Mouse (Mus musculus): ENCODE measurements around the gene Gm11992.

Gene Gm11992

DNA sequence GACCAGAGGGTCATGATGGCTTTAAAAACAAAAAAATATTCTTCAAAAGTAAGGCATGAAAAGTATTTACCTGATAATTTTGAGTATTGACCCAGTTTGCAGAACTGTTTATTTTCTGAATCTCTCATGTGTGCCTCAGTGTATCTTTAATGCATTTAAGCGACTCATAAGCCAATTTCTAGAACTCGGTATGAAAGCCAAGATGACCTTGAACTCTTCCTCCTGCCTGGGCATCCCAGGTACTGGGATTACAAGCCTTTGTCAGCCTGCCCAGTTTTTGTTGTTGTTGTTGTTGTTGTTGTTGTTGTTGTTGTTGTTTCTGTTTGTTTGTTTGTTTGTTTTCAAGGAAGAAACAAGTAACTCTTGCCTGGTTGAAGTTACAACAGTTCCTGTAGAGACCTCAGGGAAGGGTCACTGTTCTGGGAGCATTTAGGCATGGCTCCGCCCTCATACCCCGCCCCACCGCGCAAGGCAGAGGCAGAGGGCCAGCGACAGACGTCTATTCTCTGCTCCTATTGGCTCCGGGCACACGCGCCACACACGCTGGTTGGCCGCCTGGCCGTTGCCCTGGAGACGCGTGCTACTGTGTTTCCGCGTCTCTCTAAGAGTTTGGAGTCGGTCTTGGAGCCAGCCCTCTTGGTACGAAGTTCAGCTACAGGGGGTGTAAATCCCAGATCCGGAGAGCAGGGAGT is at the start of gene Gm11992:
TSS of gene Gm11992 (plus strand) at position 584 of the 692 bp plus-strand sequence.
- DNase-seq (ENCODE audit: low spot score): peak; percentile 89

DNA sequence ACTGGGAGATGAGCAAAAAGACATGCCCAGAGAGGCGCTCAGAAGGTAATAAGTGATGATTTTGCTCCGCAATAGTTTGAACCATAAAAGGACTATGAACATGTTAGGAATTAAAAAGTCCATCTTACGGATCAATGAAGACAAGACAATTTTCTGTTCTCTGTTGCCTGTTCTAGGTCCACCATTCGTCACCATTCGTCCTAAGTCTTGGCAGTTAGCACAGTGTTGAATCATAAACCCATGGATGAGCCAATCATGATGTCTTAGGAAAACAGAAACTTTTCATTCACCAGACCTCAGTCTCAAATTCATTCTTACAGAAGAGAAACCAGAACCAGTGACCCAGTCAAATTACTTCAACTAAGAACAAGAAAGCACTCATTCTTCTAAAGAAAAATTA is 39.6 kb upstream of the Gm11992 start:
- no peak for DNase-seq (ENCODE audit: low spot score)

DNA sequence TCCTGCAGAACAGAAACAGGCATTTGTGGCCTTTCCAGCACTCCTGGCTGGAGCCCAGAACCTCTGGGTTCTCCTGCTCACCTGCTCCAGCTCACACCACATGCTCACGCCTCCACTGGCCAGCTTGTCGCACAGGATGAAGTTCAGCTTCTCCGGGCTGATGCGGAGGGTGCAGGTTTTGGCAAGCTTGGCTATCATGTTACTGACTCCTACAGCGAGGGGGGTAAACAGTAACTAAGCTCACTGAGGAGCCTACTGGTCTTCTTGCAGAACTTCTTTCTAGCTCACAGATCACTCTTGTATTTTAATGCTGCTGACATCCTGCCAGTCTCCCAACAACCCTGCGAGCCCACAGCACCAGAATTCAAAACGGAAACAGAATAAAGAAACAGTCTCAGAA is 38.0 kb upstream of the Gm11992 start:
- peak; percentile 57 for DNase-seq (ENCODE audit: low spot score)

DNA sequence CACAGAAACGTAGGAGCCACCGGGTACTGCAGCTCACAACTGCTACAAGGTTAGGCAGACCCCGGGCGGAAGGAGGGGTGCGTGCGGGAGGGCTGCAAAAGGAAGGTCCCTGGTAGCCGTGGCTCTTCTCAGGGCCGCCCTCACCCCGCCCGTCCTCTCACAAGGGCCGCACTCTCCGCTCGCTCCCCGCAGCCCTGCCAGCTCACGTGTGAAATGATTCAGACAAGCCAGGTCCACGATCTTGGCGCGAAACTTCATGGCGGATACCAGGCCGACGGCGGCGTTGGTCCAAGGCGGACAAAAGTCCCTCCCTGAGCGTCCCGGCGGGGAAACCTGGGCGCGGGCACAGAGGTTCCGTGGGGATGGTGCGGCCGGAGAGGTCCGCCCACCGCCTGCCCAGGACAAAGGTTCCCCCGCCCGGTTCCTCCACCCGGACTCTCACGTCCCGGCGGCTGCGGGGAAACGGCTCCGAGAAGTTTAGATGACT is 37.5 kb upstream of the Gm11992 start, which contains the start of gene Hus1:
TSS of gene Hus1 (minus strand) at position 339 of the 487 bp plus-strand sequence.
- peak; percentile 90 for DNase-seq (ENCODE audit: low spot score)

DNA sequence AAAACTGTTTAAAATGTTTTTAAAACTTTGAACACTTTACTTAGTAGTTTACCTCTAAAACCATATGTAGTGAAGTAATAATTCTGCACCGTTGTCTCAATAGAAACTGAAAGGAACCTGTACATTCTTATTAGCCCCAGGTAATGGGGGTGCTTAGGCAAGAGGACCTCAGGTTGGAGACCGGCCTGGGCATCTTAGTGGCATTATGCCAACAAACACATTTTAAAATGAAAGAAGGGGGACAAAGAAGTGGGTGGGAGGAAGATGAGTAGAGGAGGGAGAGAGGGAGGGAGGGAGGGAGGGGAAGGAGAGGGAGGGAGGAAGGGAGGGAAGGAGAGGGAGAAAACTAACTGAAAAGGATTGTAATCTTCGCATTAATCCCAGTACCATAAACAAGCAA is 37.0 kb upstream of the Gm11992 start:
- no peak for DNase-seq (ENCODE audit: low spot score)

DNA sequence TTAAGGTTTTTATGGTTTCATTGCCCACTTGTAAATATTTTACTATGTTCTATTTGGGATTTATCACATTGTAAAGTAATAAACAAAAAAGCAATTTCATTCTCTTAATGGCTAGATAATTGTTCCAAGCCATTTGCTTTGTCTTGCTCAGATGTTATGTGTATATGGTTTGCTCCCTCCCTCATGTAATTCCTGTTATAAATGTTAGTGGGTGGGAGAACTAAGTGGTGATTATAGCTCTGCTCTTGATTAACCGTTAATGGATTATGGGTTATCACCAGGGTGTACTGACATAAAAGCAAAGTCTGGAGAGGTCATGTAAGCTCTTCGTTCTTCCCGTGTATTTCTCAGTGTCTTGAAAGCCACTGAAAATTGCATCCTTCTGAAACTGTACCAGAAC is 33.7 kb upstream of the Gm11992 start:
- no peak for DNase-seq (ENCODE audit: low spot score)

DNA sequence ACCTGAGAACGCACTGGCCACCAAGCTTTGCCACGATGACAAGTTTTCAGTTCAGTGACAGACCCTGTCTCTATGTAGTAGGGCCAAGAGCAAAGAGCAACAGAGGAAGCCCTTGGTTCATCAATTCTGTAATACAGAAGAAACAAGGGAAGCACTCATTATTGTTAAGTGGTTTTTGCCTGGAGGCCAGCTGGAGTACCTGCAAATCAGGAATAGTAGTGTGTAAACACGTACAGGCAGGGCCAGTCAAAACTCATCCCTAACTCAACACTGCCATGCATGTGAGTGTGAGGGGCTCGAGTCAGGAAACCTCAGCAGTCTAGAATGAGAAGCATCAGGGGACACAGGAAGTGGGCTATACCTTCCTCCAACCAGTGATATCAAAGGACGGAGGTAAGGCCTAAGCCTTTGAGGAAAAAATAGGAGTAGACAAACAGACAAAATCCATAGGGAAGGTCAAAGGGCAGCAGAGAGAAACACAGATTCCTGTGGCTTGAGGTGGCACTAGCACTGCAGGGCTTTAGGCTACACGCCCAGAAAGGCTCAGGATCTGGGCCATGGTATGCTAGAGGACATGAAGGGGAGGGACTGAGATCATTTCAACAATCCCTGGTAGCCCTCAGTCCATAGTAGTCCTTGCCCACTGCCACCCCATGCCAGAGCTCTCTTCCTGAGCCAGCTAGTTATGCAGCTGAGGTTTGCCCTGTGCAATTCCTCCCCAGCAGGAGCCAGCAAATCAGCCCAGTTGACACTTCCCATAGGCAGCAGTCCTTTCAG is 29.7 kb upstream of the Gm11992 start:
- no peak for DNase-seq (ENCODE audit: low spot score)

DNA sequence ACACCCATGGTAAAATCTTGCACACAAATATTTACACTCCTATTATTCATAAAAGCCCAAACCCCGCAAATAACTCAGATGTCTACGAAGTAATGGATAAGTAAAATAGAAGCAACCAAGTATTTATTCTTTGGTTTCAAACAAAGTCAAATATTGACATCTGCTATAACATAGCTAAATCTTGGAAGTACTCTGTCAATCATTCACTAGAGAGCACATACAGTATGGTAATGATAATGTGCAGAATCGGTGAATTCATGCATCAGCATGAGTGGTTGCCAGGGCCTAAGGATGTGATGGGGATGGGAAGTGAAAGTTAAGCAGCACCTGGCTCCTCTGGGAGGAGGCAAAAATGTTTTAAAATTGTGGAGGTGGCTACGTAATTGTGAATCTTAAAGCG is 28.2 kb upstream of the Gm11992 start:
- DNase-seq (ENCODE audit: low spot score): no peak

DNA sequence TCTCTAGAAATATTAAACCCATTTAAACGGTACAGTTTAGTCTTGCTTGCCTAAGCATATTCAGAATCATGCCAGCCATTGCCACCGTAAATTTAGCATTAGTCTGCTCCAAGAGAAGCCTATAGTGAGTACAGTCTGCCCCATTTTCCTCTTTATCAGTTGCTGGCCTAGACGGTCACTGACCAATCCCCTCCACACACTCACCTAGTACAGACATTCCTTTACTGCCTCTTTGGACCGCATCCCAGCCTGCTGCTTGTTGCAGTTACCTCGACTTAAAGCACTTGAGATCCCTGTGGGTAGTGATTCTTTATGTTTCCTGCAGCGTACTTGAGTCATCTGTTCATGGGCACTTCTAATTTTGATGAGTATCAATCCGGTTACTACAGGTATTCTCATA is 23.6 kb upstream of the Gm11992 start:
- no peak for DNase-seq (ENCODE audit: low spot score)

DNA sequence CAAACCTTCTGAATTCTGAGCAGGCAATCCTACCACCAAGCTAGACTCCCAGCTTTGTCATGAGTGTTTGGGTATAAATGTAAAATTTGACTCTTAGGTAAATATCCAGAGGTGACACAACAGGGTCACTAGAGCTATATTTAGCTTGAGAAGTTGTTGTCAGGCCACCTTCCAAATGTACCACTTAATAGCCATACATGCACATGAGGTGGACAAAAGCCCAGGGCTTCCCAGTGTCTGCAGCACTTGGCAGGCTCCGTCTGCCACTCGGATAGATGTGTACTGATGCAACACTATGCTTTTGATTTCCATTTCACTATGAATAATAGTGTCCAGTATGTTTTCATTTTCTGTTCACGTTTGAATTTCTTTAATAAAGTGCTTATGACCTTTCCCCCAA is 23.2 kb upstream of the Gm11992 start:
- no peak for DNase-seq (ENCODE audit: low spot score)

DNA sequence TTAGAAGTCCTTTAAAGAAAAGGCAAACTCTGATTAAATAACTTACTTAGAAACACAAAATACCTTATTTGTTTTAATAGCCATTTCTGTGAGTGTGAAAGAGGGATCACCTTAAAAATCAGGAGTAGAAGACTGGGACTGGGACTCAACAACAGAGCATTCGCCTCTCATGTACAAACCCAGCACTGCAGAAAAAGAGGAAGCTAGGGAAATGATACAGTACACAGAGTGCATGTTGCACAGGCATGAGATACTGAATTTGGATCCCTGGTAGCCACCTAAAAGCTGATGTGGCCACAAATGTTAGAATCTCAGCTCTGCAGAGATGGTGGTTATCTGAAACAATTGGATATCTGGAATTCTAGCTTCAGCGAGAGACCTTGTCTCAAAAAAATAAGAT is 16.9 kb upstream of the Gm11992 start:
- no peak for DNase-seq (ENCODE audit: low spot score)

DNA sequence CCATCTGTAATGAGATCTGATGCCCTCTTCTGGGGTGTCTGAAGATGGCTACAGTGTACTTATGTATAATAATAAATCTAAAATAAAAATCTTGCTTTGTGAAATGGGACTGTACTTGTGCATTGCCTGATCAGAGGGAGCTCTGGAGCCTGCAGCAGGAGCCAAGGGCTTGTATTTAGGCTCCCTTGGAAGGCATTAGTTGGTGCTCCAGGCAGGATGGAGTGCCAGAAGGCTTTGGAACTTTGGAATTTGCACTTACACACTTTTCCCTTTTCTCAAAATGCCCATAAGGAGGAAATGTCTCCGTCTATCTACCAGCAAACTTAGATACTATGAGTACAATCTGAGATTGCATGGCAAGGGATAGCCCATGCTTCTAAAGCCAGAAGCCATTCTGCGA is 1.8 kb upstream of the Gm11992 start:
- no peak for DNase-seq (ENCODE audit: low spot score)

DNA sequence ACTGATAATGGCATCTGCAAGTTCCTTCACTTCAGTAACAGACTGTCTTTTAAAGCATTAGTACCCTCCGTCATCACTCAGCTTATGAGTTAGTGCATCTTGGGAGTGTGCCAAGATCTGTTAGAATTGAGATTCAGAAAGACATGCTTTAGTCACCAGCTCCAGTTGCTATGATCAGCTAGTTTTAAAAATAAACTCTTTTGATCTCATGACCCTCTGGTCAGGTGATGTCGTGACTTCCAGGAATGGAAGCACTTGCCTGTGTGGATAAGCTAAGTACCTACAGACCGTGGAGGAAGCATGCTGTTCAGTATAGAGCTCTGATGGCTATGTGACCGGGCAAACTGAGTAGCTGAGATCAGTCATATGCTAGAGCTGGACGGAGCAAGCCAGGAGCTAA is 1.4 kb upstream of the Gm11992 start:
- DNase-seq (ENCODE audit: low spot score): no peak

DNA sequence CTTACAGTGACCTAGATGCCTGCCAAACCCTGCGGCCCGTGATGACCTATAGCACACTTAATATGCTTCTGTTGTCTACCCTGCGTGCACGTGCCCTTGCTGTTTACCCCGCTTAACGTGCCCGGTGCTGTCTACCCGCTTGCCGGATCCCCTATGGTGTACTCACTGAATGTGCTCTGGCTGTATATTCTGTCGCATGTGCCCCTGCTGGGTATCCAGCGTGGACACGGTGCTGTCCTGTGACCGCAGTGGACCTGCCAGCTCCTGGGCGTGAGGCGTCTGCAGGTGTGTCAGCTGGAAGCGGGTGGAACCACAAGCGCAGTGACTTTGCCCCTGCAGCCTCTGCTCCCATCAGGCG is 288 bp downstream of the Gm11992 start, which contains the start of gene Sun3:
TSS of gene Sun3 (minus strand) at position 289 of the 358 bp plus-strand sequence.
- DNase-seq (ENCODE audit: low spot score): peak; percentile 48

DNA sequence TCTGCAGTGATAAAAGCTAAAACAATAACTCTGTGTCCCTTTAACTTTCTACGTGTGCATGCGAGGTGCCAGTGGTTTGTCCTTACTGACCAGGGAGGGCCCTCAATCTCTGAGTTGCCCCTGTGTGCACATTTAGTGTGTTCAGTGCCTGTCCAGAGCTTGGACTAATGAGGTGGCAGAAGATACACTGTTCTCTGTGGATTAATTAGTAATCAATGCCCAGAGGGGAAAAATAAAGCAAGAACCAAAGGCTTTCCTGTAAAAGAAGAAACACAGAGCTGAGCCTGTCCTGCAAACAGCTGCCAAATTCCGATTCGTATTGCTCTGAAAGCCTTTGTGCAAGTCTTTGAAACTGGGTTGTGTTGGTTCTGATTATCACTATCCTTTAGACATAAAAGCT is 1.8 kb downstream of the Gm11992 start:
- DNase-seq (ENCODE audit: low spot score): no peak

DNA sequence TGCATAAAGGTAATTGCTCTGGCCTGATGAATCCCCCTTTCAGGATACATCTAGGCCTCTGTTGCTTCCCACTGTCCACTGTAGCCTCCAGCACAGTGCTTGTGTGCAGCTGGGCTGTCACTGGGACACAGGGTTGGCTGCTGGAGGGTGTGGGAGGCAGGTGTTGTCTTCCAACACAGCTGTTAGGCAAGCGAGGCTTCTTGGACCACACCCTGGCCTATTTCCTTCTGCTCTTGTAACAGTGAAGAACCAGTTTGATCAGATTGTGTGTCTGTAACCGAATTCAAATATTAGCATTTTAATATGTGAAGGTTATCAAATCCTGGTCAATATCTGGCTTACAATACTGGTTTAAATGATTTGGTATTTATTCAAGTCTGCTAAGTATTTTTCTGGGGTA is 3.5 kb downstream of the Gm11992 start:
- DNase-seq (ENCODE audit: low spot score): no peak

DNA sequence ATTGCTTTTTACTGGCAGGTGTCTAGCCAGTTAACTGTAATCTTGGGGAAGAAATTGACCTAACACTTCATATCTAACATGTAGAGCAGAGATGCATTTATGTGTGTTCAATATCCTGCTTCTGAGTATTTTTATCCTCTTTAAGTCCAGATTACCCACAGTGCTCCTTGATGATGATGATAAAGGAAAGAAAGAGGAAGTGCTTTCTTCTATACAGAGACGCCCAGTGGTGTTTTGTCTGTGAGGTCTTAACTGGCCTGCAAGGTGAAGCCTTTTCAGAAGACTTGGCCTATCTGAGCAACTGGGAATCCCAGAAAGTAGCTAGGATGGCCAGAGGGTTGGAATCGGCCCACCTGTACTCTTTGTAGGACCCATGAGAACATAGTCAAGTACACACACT is 8.5 kb downstream of the Gm11992 start:
- DNase-seq (ENCODE audit: low spot score): no peak

DNA sequence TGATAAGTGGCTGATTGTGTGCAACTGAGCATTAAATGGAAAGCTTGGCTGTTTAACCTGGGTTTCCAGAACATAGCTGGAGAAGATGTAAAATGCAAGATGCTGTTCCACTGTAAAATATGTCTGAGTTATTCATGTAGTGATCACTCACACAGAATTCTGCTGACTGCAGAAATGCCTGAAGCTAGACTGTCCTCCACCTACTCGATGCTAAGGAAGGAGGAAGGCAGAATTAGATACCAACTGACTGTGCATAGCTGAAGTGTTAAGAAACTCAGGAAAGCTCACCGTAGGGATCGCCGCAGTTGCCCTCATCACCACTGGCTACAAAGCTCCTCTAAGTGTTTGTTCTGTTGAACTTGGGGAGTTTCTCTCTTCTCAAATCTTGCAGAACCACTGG is 9.3 kb downstream of the Gm11992 start:
- DNase-seq (ENCODE audit: low spot score): no peak

DNA sequence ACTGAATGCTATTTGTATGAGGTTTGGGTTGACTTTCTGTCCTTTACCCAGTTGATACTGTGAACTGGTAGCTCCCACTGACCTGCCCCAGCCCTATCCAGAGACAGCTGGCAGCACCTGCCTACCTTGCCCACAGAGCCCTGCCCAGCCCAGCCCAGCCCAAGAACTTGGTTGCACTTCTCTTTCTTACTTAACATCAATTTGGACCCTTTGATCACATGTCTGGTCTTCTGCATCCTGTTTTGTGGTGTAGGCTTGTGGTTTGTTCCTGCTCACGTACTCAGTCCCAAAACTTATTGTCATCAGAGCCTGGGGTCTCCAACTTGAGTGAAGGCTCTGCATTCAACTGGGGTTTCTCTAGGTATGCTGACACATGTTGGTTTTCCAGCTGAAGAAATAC is 11.6 kb downstream of the Gm11992 start:
- DNase-seq (ENCODE audit: low spot score): no peak

DNA sequence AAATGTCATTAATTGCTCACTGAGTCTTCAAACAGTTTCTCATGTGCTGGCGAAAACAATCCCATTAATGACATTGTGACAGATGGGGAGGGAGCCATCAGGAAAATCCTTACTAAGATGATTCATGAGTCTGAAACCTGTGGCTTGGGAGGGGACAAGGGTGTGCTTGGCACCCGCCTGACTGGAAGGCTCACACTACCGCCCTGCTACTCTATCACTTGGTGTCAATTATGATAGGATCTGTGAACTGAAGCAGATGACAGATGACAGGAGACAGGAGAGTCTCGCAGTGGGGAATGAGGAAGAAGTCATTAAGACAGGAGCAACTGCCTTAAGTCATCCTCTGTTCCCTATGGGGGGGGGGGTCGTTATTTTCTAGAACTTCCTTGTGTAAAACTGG is 12.1 kb downstream of the Gm11992 start:
- DNase-seq (ENCODE audit: low spot score): no peak

DNA sequence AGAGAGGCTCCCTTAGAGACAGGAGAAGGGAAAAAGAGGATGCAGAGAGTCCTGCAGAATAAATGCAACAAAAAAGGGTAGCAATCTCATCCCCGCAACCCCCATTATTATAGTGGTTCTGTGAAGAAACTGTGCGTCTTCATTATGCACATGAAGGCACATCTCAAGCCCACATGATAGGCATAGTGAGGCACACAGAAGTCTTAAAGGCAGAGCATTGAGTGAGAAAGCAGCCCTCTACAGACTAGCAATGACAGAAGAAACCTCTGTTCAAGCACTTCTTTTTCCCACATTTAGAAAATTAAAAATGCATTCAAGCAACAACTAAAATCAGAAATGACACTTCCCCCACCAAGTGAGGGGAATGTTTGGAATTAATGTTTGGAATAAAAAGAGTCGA is 28.1 kb downstream of the Gm11992 start:
- DNase-seq (ENCODE audit: low spot score): no peak

DNA sequence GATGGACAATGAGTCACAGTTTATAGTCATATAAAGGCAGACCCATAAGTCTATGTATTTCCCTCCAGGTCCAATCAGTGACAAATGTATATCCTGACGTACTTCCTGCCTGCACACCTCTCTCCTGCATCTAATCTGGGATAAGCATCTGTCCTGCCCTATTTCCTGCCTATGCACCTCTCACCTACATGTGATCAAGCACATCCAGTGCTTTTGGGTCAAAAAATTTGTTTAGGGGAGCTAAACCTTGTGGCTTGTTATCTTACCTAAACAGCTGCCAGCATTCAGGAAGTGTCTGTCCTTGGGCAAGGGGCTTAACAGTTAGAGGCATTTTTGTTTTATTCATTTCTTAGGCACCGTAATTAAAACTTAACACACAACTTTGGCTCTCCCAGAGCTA is 64.8 kb downstream of the Gm11992 start:
- no peak for DNase-seq (ENCODE audit: low spot score)

DNA sequence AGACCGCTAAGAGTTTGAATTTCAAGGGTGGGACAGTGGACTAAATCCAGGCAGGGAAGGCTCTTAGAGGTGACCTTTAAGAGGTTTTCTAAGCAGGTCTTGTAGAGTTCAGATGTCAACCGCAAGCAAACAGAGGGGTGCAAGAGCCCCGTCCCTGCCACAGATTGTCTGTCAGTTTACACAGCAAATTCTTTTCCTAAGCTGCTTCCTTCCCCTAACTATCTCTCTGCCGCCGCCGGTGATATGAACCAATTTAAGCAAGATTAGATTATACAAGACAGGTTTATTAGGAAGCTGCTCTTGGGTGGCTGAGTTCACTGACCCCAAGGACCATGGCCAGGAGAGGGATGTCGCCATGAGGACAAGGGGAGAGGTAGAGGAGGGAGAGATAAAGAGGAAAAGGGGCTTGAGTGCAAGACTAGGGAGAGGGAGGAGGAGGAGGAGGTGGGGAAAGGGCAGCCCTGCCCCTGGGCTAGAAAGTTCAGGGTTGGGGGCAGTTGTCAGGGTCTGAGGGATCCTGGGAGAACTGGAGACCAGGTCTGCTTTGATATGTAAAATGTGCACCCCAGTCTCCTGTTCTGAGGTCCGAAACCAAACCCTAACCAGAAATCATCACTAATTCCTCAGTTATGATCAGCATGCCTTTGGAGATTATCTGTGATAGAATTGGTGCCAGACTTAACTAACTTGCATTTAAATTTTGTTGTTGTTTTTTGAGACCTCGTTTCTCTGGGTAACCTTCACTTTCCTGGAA is 67.2 kb downstream of the Gm11992 start:
- DNase-seq (ENCODE audit: low spot score): no peak
